Mouse (Mus musculus) forebrain, embryonic 15.5 days (tissue): ENCODE measurements around the gene Acsl3. TPM values are rescaled to one million over a fixed set of nuclear protein-coding genes. Genes with fewer than 3 reads are reported as not detected.
A peak's percentile ranks its signal among the peaks of the same experiment; 100 is the strongest.

Source experiments
- ATAC-seq: fragments of 200-750 bp; cut with Nextera tagmentation; replicated peaks from 2 replicates; pipeline ENCODE4 v1.8.0; 2017; ENCODE audit warnings: mild to moderate bottlenecking, moderate TSS enrichment, moderate library complexity
- H3K27ac ChIP-seq: fragments of 300-500 bp; sonication (generic); replicated peaks from 2 replicates; pipeline ENCODE4 v1.5.1; 2015; ENCODE audit warnings: mild to moderate bottlenecking, inconsistent platforms
- H3K27me3 ChIP-seq: fragments of 300-500 bp; sonication (generic); 2 replicates; pipeline ENCODE4 v1.6.1; 2015; ENCODE audit warnings: inconsistent platforms
- H3K36me3 ChIP-seq: fragments of 300-500 bp; sonication (generic); 2 replicates; pipeline ENCODE4 v1.6.1; 2015; ENCODE audit warnings: mild to moderate bottlenecking, inconsistent platforms
- H3K4me1 ChIP-seq: fragments of 300-500 bp; sonication (generic); 2 replicates; pipeline ENCODE4 v1.6.1; 2015; ENCODE audit warnings: inconsistent platforms
- H3K4me2 ChIP-seq: fragments of 300-500 bp; sonication (generic); replicated peaks from 2 replicates; pipeline ENCODE4 v1.6.1; 2015; ENCODE audit warnings: mild to moderate bottlenecking, inconsistent platforms
- H3K4me3 ChIP-seq: fragments of 300-500 bp; sonication (generic); 2 replicates; pipeline ENCODE4 v1.5.1; 2015; ENCODE audit warnings: mild to moderate bottlenecking, inconsistent platforms
- H3K9ac ChIP-seq: fragments of 300-500 bp; sonication (generic); replicated peaks from 2 replicates; pipeline ENCODE4 v1.6.1; 2015; ENCODE audit warnings: mild to moderate bottlenecking, inconsistent platforms
- H3K9me3 ChIP-seq: fragments of 300-500 bp; sonication (generic); 2 replicates; pipeline ENCODE4 v1.6.1; 2016; ENCODE audit warnings: inconsistent platforms
- WGBS: fragments of 180-500 bp; shearing (Covaris S2); methylation state at CpG from one replicate; pipeline ENCODE4 v1.1.7; 2015; ENCODE audit warnings: mixed read lengths; 5-methylcytosine and 5-hydroxymethylcytosine counted together
- polyA plus RNA-seq: library from polyadenylated mRNA; unstranded; fragments of >200 nt; fragmentation: Nextera tagmentation; extraction: Ambion mirVana; gene quantifications from 2 replicates; pipeline ENCODE4 v1.2.1, GENCODE M21; 2015

The Acsl3 gene
- polyA plus RNA-seq, 1 experiment from 2014 or later, result 77.0 TPM

DNA sequence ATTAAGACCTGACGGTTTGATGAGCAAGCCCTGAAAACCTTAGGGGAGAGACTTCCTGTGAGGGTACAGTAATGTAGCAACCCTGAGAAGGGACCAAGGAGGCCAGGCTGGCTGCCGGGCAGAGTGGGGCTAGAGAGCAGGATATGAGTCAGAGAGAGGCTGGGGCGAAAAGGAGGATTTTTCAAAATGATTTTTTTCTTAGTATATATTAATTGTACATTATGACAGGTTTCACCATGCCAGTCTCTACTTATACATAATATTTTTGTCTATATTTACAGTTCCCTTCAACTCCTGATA lies 67.5 kb downstream of the Acsl3 start:
- peak; percentile 33; the same call in 1 of the 2 replicates for ATAC-seq

DNA sequence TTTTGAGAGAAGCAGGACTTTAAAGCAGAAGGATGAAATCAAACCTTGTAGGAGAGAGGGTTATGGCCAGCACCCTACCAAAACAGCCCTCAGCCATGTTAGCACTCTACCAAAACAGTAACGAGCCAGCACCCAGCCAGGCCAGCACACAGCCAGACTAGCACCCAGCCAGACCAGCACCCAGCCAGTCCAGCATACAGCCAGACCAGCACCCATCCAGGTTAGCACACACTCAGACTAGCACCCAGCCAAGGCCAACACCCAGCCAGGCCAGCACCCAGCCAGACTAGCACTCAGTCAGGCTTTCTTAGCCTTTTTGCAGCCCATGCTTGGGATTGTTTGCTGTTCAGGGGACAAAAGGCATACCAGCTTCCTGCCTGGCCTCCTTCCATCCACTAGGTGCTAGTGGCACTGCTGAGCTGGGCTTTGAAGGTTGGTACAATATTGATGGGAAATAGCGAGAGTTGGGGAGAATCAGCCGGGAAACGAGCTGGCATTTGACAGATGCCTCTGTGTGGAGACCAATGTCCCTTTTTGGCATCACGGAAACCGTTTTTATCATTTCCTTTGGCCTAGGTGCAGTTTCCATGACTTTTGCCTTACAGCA lies 68.1 kb downstream of the Acsl3 start:
- no peaks in the 10 kb centered on the region for H3K36me3 ChIP-seq
- no peaks in the 10 kb centered on the region for H3K27me3 ChIP-seq
- no peak overlapping the region for H3K4me3 ChIP-seq
- 0 out of 2 replicates have a peak overlapping the region, but pooled peaks have one; percentile 15 for H3K9ac ChIP-seq
- 48% methylated on average over 6 of the region's 6 CpGs for WGBS
- H3K4me1 ChIP-seq, result peaks cover 10% of the 10 kb centered on the region
- no peak overlapping the region for H3K27ac ChIP-seq
- H3K4me2 ChIP-seq, result no peak overlapping the region
- H3K9me3 ChIP-seq, result no peaks in the 10 kb centered on the region
- peak; percentile 35; the same call in 1 of the 2 replicates for ATAC-seq

More for the DNA sequence above, 67.5 kb downstream of the Acsl3 start:
- no peaks in the 10 kb centered on the region for H3K27me3 ChIP-seq
- no peak overlapping the region for H3K4me3 ChIP-seq
- H3K36me3 ChIP-seq, result no peaks in the 10 kb centered on the region
- no peak overlapping the region for H3K9ac ChIP-seq
- no peak overlapping the region for H3K4me2 ChIP-seq
- 73% methylated on average over 3 of the region's 3 CpGs for WGBS
- no peaks in the 10 kb centered on the region for H3K9me3 ChIP-seq
- H3K4me1 ChIP-seq, result peaks cover 10% of the 10 kb centered on the region
- H3K27ac ChIP-seq, result no peak overlapping the region

DNA sequence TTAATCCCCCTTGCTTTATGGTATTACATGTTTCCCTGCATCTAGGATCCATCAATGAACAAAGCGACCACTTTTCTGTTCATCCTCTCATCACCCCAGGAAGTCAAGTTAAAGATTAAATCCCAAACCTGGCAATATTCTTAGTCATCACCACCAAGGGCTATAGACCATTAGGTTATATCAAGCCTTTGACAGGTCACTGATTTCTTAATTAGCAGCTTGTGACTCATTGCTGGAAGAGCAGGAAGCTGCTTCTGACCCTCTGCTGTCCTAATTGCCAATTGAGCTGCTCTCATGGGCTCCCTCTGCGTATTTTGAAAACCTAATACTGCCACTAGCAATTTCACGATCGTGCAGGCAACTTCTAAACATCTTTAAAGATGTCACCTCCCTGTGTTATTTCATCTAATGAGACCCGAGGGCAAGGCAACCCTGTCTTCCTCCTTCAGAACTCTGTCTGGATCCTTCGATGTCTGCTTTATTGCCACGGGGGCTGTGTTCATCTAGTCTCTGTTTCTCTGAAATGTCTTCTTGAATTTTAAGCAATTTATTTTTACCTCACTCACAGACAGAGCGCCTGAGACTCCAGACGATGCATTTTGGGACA lies 72.6 kb downstream of the Acsl3 start:
- no peak overlapping the region for H3K4me3 ChIP-seq
- H3K4me2 ChIP-seq, result no peak overlapping the region
- no peak for ATAC-seq
- H3K9ac ChIP-seq, result no peak overlapping the region
- no peaks in the 10 kb centered on the region for H3K36me3 ChIP-seq
- no peaks in the 10 kb centered on the region for H3K27me3 ChIP-seq
- 81% methylated on average over 9 of the region's 9 CpGs for WGBS
- H3K4me1 ChIP-seq, result peaks cover 4% of the 10 kb centered on the region; the same call in 1 of the 2 replicates
- H3K27ac ChIP-seq, result no peak overlapping the region
- H3K9me3 ChIP-seq, result no peaks in the 10 kb centered on the region

DNA sequence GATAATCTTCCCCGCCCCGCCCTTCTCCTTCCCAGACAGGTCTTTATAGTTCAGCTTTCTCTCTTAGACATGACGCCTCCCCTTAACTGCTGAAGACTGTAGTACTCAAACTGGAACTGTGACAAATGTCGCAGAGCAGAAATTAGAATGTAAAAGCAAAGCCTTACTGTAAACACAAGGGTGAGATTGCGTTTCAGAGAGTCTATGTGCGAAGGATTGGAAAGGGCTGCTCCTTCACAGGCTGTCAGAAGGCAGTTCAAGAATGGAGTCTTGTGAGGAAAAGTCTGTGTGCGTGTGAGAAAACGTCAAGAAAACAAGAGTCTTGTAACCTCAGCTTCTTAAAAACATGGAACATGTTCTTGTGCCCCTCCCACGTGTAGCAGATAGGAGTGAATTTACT lies 74.7 kb downstream of the Acsl3 start:
- H3K9me3 ChIP-seq, result no peaks in the 10 kb centered on the region
- no peaks in the 10 kb centered on the region for H3K27me3 ChIP-seq
- WGBS, result 83% methylated on average over 9 of the region's 9 CpGs
- no peak overlapping the region for H3K4me2 ChIP-seq
- no peak overlapping the region for H3K27ac ChIP-seq
- H3K9ac ChIP-seq, result no peak overlapping the region
- no peaks in the 10 kb centered on the region for H3K4me1 ChIP-seq
- H3K4me3 ChIP-seq, result no peak overlapping the region
- no peak for ATAC-seq
- no peaks in the 10 kb centered on the region for H3K36me3 ChIP-seq

DNA sequence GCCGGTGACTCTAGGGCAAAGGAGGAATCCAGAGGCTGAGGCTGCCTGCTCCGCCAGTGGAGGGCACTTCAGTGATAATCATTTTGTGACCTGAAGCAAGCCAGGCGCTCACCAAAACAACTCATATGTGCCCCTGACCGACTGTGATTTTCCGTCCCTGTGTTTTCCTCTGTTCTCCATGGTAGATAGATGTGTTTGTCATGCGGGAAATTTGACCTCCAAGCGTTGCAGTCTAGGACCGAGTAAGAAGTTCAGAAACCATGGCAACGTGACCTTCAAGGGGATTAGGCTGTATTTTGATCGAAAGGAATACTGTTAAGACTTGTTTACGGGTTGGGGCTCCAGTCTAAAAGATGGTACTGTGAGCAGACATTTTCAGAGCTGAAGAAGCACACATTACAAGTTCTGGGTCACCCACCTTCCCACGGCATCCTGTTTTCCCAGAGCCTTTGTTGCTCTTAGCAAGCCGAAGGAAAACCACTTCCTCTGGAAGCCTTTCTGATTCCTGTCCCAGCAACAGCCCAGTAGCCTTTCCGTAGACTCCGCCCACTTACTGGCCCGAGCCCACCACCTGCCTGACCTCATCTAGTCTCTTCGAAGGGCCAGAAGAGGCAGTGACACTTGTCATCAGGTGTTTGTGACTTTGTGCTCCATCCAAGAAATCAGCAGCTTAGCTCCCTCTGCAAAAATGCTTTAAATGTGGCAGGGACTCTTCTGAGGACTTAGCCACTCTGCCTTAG lies 76.8 kb downstream of the Acsl3 start:
- Histone ChIP-seq H3K4me2 (no peak overlapping the region), H3K27ac (no peak overlapping the region), H3K36me3 (no peaks in the 10 kb centered on the region), H3K4me3 (no peak overlapping the region), H3K4me1 (no peaks in the 10 kb centered on the region), H3K9ac (no peak overlapping the region), H3K9me3 (no peaks in the 10 kb centered on the region), H3K27me3 (no peaks in the 10 kb centered on the region)
- 77% methylated on average over 17 of the region's 17 CpGs for WGBS
- no peak for ATAC-seq

DNA sequence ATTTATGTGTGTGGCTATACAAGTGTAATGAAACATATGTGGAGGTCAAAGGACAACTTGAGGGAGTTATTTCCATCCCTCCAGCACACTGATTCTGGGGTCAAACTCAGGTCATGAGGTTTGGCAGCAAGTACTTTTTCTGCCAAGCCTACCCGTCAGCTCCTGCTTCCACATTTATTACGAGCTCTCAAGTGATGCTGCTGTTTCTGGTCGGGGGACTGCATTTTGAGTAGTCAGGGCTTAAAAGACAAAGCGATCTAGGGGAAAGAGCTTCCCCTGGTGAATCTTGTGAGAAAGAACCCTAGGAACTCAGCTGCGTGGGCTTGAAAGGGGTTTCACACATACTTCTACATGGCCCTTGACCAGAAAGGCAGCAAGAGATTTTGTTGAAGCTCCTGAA lies 80.0 kb downstream of the Acsl3 start:
- H3K4me2 ChIP-seq, result no peak overlapping the region
- no peaks in the 10 kb centered on the region for H3K9me3 ChIP-seq
- H3K4me1 ChIP-seq, result no peaks in the 10 kb centered on the region
- no peaks in the 10 kb centered on the region for H3K36me3 ChIP-seq
- H3K9ac ChIP-seq, result no peak overlapping the region
- no peak for ATAC-seq
- 72% methylated on average over 5 of the region's 5 CpGs for WGBS
- no peaks in the 10 kb centered on the region for H3K27me3 ChIP-seq
- H3K27ac ChIP-seq, result no peak overlapping the region
- no peak overlapping the region for H3K4me3 ChIP-seq

DNA sequence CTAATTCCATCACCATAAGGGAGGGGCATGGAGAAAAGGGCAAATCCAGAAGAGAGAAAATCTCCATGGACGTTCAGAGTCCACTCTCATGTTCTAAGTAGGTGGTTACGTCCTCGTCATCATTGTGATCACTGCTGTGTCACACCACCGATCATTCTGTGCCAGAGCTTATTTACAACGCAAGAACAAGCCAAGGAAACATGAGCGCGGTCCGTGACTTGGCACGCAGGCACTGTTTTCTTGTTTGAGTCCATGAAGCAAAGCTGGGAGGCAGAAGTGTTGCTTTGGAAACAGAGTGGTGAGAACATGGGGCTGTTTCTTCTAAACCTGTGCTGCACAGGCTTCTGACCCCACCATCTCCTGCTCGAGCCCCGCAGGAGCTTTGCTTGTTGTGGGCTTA lies 83.1 kb downstream of the Acsl3 start:
- ATAC-seq, result 0 out of 2 replicates have a peak, but pooled peaks have one; percentile 21
- WGBS, result 66% methylated on average over 11 of the region's 11 CpGs
- Histone ChIP-seq H3K9ac (no peak overlapping the region), H3K9me3 (no peaks in the 10 kb centered on the region), H3K27me3 (no peaks in the 10 kb centered on the region), H3K27ac (no peak overlapping the region), H3K4me1 (peaks cover 4% of the 10 kb centered on the region; the same call in 1 of the 2 replicates), H3K4me3 (no peak overlapping the region), H3K36me3 (no peaks in the 10 kb centered on the region), H3K4me2 (no peak overlapping the region)

DNA sequence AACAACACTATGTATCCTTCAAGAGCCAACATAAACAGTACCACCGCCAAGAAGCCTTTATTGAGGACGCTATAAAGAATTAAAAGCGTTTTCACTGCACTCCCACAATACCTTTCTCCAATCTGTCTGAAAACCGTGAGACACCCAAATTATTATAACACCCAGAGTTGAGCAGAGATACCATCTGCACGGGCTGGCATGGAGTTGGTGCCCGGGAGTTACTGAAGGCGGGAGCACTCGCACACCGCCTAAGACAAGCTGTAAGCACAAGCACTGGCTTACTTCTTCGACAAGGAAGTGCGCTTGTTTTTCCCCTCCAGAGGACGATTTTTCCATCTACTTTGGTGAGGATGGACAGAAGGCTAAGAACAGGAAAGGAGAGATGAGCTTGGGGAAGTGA lies 84.6 kb downstream of the Acsl3 start:
- peaks cover 5% of the 10 kb centered on the region; the same call in 1 of the 2 replicates for H3K4me1 ChIP-seq
- no peak overlapping the region for H3K4me3 ChIP-seq
- H3K36me3 ChIP-seq, result no peaks in the 10 kb centered on the region
- H3K9ac ChIP-seq, result no peak overlapping the region
- 68% methylated on average over 12 of the region's 12 CpGs for WGBS
- no peaks in the 10 kb centered on the region for H3K27me3 ChIP-seq
- no peak overlapping the region for H3K4me2 ChIP-seq
- ATAC-seq, result peak; percentile 77
- no peak overlapping the region for H3K27ac ChIP-seq
- H3K9me3 ChIP-seq, result no peaks in the 10 kb centered on the region

DNA sequence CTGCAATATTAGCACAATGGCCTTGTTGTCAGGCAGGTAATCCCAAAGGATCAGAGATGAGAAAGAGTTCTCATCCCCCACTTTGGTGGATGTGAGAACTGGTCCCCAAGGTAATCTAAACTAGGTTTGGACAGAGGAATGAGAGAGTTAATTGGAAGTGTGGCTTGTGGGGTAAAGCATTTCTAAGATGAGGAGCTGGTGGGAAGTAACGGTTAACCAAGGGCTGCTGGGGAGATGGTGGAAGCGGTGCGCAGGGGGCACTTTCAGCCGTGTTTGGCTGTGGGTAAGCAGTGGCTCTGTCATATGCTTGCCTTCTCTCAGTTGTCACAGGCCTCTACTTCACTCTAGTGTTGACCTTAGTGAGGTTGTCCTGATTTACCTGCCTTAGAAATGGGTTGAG lies 85.7 kb downstream of the Acsl3 start:
- Histone ChIP-seq H3K9me3 (no peaks in the 10 kb centered on the region), H3K4me1 (peaks cover 5% of the 10 kb centered on the region; the same call in 1 of the 2 replicates), H3K27me3 (no peaks in the 10 kb centered on the region), H3K4me3 (no peak overlapping the region), H3K36me3 (no peaks in the 10 kb centered on the region), H3K4me2 (no peak overlapping the region), H3K9ac (no peak overlapping the region), H3K27ac (no peak overlapping the region)
- 88% methylated on average over 4 of the region's 4 CpGs for WGBS
- no peak for ATAC-seq

DNA sequence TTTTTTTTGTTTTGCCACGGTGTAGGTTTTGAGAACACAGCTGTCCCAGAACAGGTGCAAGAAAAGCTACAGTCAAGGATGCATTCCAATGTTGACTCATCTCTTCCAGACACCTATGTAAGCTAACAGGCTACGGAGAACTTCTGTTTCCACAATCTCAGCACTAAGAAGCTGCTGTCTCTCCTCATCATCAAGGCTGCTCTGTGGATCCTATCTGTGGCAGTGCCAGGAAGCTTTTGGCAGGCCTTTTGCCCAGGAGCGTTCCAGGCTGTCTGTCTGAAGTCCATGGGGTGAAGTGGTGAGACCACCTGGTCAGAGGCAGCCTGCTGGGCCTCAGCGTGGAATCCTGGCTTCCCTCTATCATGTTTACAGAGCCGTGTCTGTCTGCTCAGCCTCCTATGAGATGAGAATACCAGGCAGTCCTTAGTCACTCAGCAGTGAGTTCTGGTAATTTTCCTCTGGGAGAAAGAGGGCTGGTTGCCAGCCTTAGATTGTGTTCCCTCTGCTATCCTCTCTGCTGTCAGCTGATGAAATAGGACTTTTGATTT lies 87.7 kb downstream of the Acsl3 start:
- ATAC-seq, result peak; percentile 71
- Histone ChIP-seq H3K9ac (no peak overlapping the region), H3K4me3 (no peak overlapping the region), H3K4me1 (peaks cover 5% of the 10 kb centered on the region; the same call in 1 of the 2 replicates), H3K36me3 (no peaks in the 10 kb centered on the region), H3K4me2 (no peak overlapping the region), H3K27ac (peak overlapping the region; percentile 52; the same call in 1 of the 2 replicates), H3K27me3 (no peaks in the 10 kb centered on the region), H3K9me3 (no peaks in the 10 kb centered on the region)
- WGBS, result 51% methylated on average over 5 of the region's 5 CpGs
